16 mouse cellular contexts compared by ENCODE assay signal in genomic region chr16:70091291-70091690, GRCm38 (mm10).
"Had no signal": no experiment of that assay in that cellular context is flagged by ENCODE, and none has a peak within 500 bp of the region (broad histone marks: within the 10 kb centered on the region; RNA-seq: fewer than 3 reads in every experiment).

No protein-coding gene starts in this region.

- H3K36me3 ChIP-seq: midbrain, embryonic 10.5 days; midbrain, embryonic 13.5 days; neural tube, embryonic 13.5 days; neural tube, embryonic 15.5 days had no signal

- H3K4me3 ChIP-seq: midbrain, embryonic 10.5 days; midbrain, embryonic 13.5 days; myocyte; neural tube, embryonic 13.5 days; neural tube, embryonic 15.5 days had no signal

- DNase-seq: lung, adult 18-20 months; lung, embryonic 14.5 days; lung, postnatal 10 days; lung, postnatal 4 days; retina, postnatal 1 day; spleen, adult 18-20 months; thymus, adult 18-20 months; thymus, postnatal 14 days; thymus, postnatal 36 days had no signal

- H3K27ac ChIP-seq: liver, embryonic 14.5 days; midbrain, embryonic 10.5 days; midbrain, embryonic 13.5 days; neural tube, embryonic 13.5 days; neural tube, embryonic 15.5 days had no signal

- H3K4me2 ChIP-seq: lung, embryonic 14.5 days; midbrain, embryonic 13.5 days; neural tube, embryonic 13.5 days; neural tube, embryonic 15.5 days had no signal

- ATAC-seq: midbrain, embryonic 13.5 days; midbrain, embryonic 16.5 days had no signal

- H3K9ac ChIP-seq: liver, embryonic 14.5 days; lung, embryonic 14.5 days; midbrain, embryonic 13.5 days; neural tube, embryonic 13.5 days; neural tube, embryonic 15.5 days had no signal

- H3K9me3 ChIP-seq: midbrain, embryonic 10.5 days; midbrain, embryonic 13.5 days; neural tube, embryonic 13.5 days; neural tube, embryonic 15.5 days had no signal

- H3K4me1 ChIP-seq: midbrain, embryonic 13.5 days; neural tube, embryonic 13.5 days; neural tube, embryonic 15.5 days had no signal

- H3K27me3 ChIP-seq: midbrain, embryonic 13.5 days; neural tube, embryonic 13.5 days; neural tube, embryonic 15.5 days had no signal
